ENCODE assay signal across 9 mouse cellular contexts in genomic region chr13:49308861-49309403, GRCm38 (mm10). TPM values are rescaled to one million over a fixed set of nuclear protein-coding genes. Genes with fewer than 3 reads are reported as not detected.
A peak's percentile ranks its signal among the peaks of the same experiment; 100 is the strongest.
DNase-seq lines count a peak whose midpoint lies in the region; ATAC-seq and TF ChIP-seq lines count a peak whose summit lies in the region.
"Had no signal": no experiment of that assay in that cellular context is flagged by ENCODE, and none has a peak within 500 bp of the region (broad histone marks: within the 10 kb centered on the region; RNA-seq: fewer than 3 reads in every experiment).

No protein-coding gene starts in this region.

- peak; percentile 56 for ATAC-seq in G1E (ENCODE audit: extremely low read depth, insufficient number of reproducible peaks, low FRiP score, poor library complexity, severe bottlenecking)
- peak; percentile 64 for ATAC-seq in inflammation-experienced regulatory T-cells, adult 6 months

- H3K27me3 ChIP-seq in G1E (ENCODE audit: insufficient read depth, low read length): peaks cover 9% of the 10 kb centered on the region

- TF ChIP-seq CTCF in G1E (IDR thresholded peaks at IDR 0.05; ENCODE audit: low read depth, low read length): no peak

- DNase-seq in 416B (ENCODE audit: low read depth) (peak; percentile 97), G1E (ENCODE audit: low spot score) (peak; percentile 56)
- DNase-seq in monocyte, adult 2 months (ENCODE audit: low read depth in 1 of 2, low spot score in 2 of 2): peak; percentile 73 to 82
- no peak for DNase-seq in yolk sac, embryonic 10.5 days (ENCODE audit: low spot score)
- no peak for DNase-seq in gastrocnemius, adult 18-20 months (ENCODE audit: low spot score)
- no peak for DNase-seq in urinary bladder, postnatal 14 days (ENCODE audit: low spot score)
- DNase-seq in cerebellum, adult 11-12 months: no peak
- DNase-seq: gastrocnemius, postnatal 25 days had no signal

- H3K9me3 ChIP-seq in G1E (replicated peaks): no peaks in the 10 kb centered on the region

- H3K4me3 ChIP-seq in G1E (ENCODE audit: low read depth, low read length): peak overlapping the region; percentile 68

- peaks cover 20% of the 10 kb centered on the region for H3K36me3 ChIP-seq in G1E (replicated peaks)

- H3K4me1 ChIP-seq in G1E (ENCODE audit: insufficient read depth, low read depth, low read length): peaks cover 36% of the 10 kb centered on the region

RNA-seq across cellular contexts. Expression of gene Fgd3, which starts 11.2 kb away (rescaled TPM):
- 3.9 and 4.7 TPM in 2 replicates for total RNA-seq in G1E (2014; fragmentation: Nextera tagmentation)
- total RNA-seq in G1E (2017): 11.0 and 11.2 TPM in 2 replicates
- 3.6 and 4.1 TPM in 2 replicates for polyA plus RNA-seq in G1E (2012)
- 10 to 100 TPM; 10.4 to 19.8 (median 16.3) TPM for polyA plus RNA-seq in inflammation-experienced regulatory T-cells, adult 6 months (2017; shearing (Covaris generic))
- total RNA-seq in gastrocnemius, adult 18-20 months (2021): under 1 TPM; 0.41 to 0.90 TPM

RNA-seq across cellular contexts. Expression of gene Bicd2, which starts 32.5 kb away (rescaled TPM):
- 11.5 and 19.5 TPM in 2 replicates for total RNA-seq in G1E (2014; fragmentation: Nextera tagmentation)
- 19.2 and 19.9 TPM in 2 replicates for total RNA-seq in G1E (2017)
- 10.7 and 11.6 TPM in 2 replicates for polyA plus RNA-seq in G1E (2012)
- polyA plus RNA-seq in inflammation-experienced regulatory T-cells, adult 6 months (2017; shearing (Covaris generic)): 1 to 10 TPM; 5.8 to 7.1 (median 6.6) TPM
- 10 to 100 TPM; 23.4 to 28.6 TPM for total RNA-seq in gastrocnemius, adult 18-20 months (2021)

Comparison
In these comparisons a context has a peak if more than half of its experiments do, and no peak if none do; other contexts are left out.
1. DNase-seq: peak in 416B (single experiment), G1E (single experiment) and monocyte, adult 2 months (2 of 2); none in yolk sac, embryonic 10.5 days (single experiment), gastrocnemius, adult 18-20 months (single experiment), urinary bladder, postnatal 14 days (single experiment) and cerebellum, adult 11-12 months (single experiment).